Mouse (Mus musculus): Measurements from ENCODE around the gene Caln1. TPM values are rescaled to one million over a fixed set of nuclear protein-coding genes. Genes with fewer than 3 reads are reported as not detected.

The Caln1 gene
- polyA plus RNA-seq, 1 experiment = not detected

GRCm38 (mm10) chr5:130895991-130896390 is 526.7 kb downstream of the Caln1 start:
- peaks cover 53% of the 10 kb centered on the region for H3K9me3 ChIP-seq
- H3K4me1 ChIP-seq = no peaks in the 10 kb centered on the region
- H3K27me3 ChIP-seq (replicated peaks) = no peaks in the 10 kb centered on the region
- TF ChIP-seq FLI1 (IDR thresholded peaks at IDR 0.05; ENCODE audit: low read length) (no peak), GATA1 (IDR thresholded peaks at IDR 0.05; ENCODE audit: borderline replicate concordance, low read length) (no peak)
- no peak overlapping the region for H3K4me3 ChIP-seq (replicated peaks)
- H3K36me3 ChIP-seq (replicated peaks; ENCODE audit: low read length) = no peaks in the 10 kb centered on the region

Other genes with a start within 250 kb of the Caln1 start
- 4.7 and 5.5 TPM in 2 replicates for gene Kctd7, start 224.6 kb upstream of the Caln1 start, polyA plus RNA-seq (2012; ENCODE audit: insufficient read depth, low replicate concordance)
- 4.3 and 36.2 TPM in 2 replicates for gene Rabgef1, start 197.7 kb upstream of the Caln1 start, polyA plus RNA-seq (2012; ENCODE audit: insufficient read depth, low replicate concordance)
- 11.9 and 29.8 TPM in 2 replicates for gene Tmem248, start 152.4 kb upstream of the Caln1 start, polyA plus RNA-seq (2012; ENCODE audit: insufficient read depth, low replicate concordance)
- gene Sbds, start 113.9 kb upstream of the Caln1 start, polyA plus RNA-seq (2012; ENCODE audit: insufficient read depth, low replicate concordance) = 4.5 and 16.0 TPM in 2 replicates
- gene Tyw1, start 113.8 kb upstream of the Caln1 start, polyA plus RNA-seq (2012; ENCODE audit: insufficient read depth, low replicate concordance) = 7.7 TPM in 1 of 2 replicates, not detected in the other
- not detected in 2 replicates for gene A330070K13Rik, start 15.2 kb downstream of the Caln1 start, polyA plus RNA-seq (2012; ENCODE audit: insufficient read depth, low replicate concordance)

Data from megakaryocyte, embryonic 14.5 days (primary cell).